Comparison of ENCODE assay signal across 20 mouse cellular contexts in genomic region chr11:53772536-53772935, GRCm38 (mm10). TPM values are rescaled to one million over a fixed set of nuclear protein-coding genes. Genes with fewer than 3 reads are reported as not detected.
DNase-seq lines count a peak whose midpoint lies in the region; ATAC-seq and TF ChIP-seq lines count a peak whose summit lies in the region.
"Had no signal": no experiment of that assay in that cellular context is flagged by ENCODE, and none has a peak within 500 bp of the region (broad histone marks: within the 10 kb centered on the region; RNA-seq: fewer than 3 reads in every experiment).

No protein-coding gene starts in this region.

- no peak for DNase-seq in lung, adult 2 months
- no peak for DNase-seq in lung, postnatal 36 days
- peak; percentile 32 for DNase-seq in MEL (ENCODE audit: low read depth, low spot score)
- DNase-seq in liver, postnatal 0 days: no peak
- DNase-seq in urinary bladder, postnatal 25 days (ENCODE audit: low spot score): no peak
- DNase-seq in left cerebral cortex, postnatal 10 days (ENCODE audit: extremely low spot score in 1 of 2, low spot score in 2 of 2): no peak
- DNase-seq in layer of hippocampus, adult 8-10 months (ENCODE audit: low spot score in 2 of 2): no peak
- DNase-seq: adrenal gland, adult 8-10 months; cerebellum, adult 2 months; thymus, postnatal 25 days had no signal

- H3K36me3 ChIP-seq in MEL (ENCODE audit: control insufficient read depth in 1 of 2, insufficient read depth in 2 of 2, low read length in 2 of 2): peaks cover 0 to 2% of the 10 kb centered on the region in 2 experiments; a peak in 2 of 4 replicates
- H3K36me3 ChIP-seq in liver, postnatal 0 days (replicated peaks; ENCODE audit: insufficient read depth, low read length): peaks cover 46% of the 10 kb centered on the region
- H3K36me3 ChIP-seq: midbrain, embryonic 15.5 days had no signal

- no peak for TF ChIP-seq RAD21 in MEL (IDR thresholded peaks at IDR 0.05; ENCODE audit: low read depth, low read length)

- no peak for TF ChIP-seq POLR2A in lung, adult 2 months (IDR thresholded peaks at IDR 0.05; ENCODE audit: borderline replicate concordance, extremely low read depth, low read depth, low read length)
- TF ChIP-seq POLR2A in MEL (IDR thresholded peaks at IDR 0.05; ENCODE audit: control insufficient read depth in 1 of 2, insufficient read depth in 1 of 2, low read depth in 1 of 2, low read length in 2 of 2, poor library complexity in 1 of 2): no peak

- no peak overlapping the region for H3K9ac ChIP-seq in MEL (ENCODE audit: control insufficient read depth, low read depth, low read length, poor library complexity, severe bottlenecking)
- no peak overlapping the region for H3K9ac ChIP-seq in liver, postnatal 0 days (replicated peaks)
- H3K9ac ChIP-seq: heart, embryonic 13.5 days; midbrain, embryonic 15.5 days had no signal

- H3K4me1 ChIP-seq in lung, adult 2 months (ENCODE audit: control insufficient read depth, insufficient read depth, low read length): peaks cover 36% of the 10 kb centered on the region
- peaks cover 0 to 8% of the 10 kb centered on the region in 2 experiments; a peak in 2 of 4 replicates for H3K4me1 ChIP-seq in MEL (ENCODE audit: control insufficient read depth in 1 of 2, insufficient read depth in 2 of 2, low read length in 2 of 2)
- peaks cover 34% of the 10 kb centered on the region for H3K4me1 ChIP-seq in brown adipose tissue, adult 24 weeks (ENCODE audit: control insufficient read depth, insufficient read depth, insufficient read length, low read length)
- H3K4me1 ChIP-seq in liver, postnatal 0 days (ENCODE audit: insufficient read depth): peaks cover 26% of the 10 kb centered on the region

- H3K9me3 ChIP-seq in MEL (replicated peaks; ENCODE audit: insufficient read depth, low read length): no peaks in the 10 kb centered on the region
- H3K9me3 ChIP-seq in liver, postnatal 0 days (ENCODE audit: low read length): no peaks in the 10 kb centered on the region
- H3K9me3 ChIP-seq: embryonic facial prominence, embryonic 13.5 days; heart, embryonic 13.5 days; hindbrain, embryonic 10.5 days; limb, embryonic 10.5 days; midbrain, embryonic 15.5 days had no signal

- H3K27me3 ChIP-seq in MEL (ENCODE audit: control insufficient read depth in 1 of 2, insufficient read depth in 2 of 2, low read length in 2 of 2): peaks cover 3 to 4% of the 10 kb centered on the region in 2 experiments; a peak in 2 of 4 replicates
- H3K27me3 ChIP-seq in liver, postnatal 0 days (ENCODE audit: insufficient read depth, low read length): no peaks in the 10 kb centered on the region

- no peaks in the 10 kb centered on the region for H3K79me2 ChIP-seq in MEL (ENCODE audit: control insufficient read depth, insufficient read depth, low read length, poor library complexity)

- H3K4me3 ChIP-seq in lung, adult 2 months (replicated peaks; ENCODE audit: extremely low read depth, low read depth, low read length): peak overlapping the region; percentile 39
- no peak overlapping the region for H3K4me3 ChIP-seq in MEL (ENCODE audit: control insufficient read depth in 1 of 2, insufficient read depth in 1 of 2, low read depth in 2 of 2, low read length in 2 of 2)
- H3K4me3 ChIP-seq in brown adipose tissue, adult 24 weeks (ENCODE audit: insufficient read depth, low read depth, low read length): peak overlapping the region; percentile 38
- H3K4me3 ChIP-seq in liver, postnatal 0 days (ENCODE audit: low read depth, low read length): no peak overlapping the region
- H3K4me3 ChIP-seq: embryonic facial prominence, embryonic 13.5 days; heart, embryonic 13.5 days; hindbrain, embryonic 10.5 days; limb, embryonic 10.5 days; midbrain, embryonic 15.5 days had no signal

- intact Hi-C loops in left cerebral cortex, postnatal 10 days (cut with DNase I): no loop called here

- peak overlapping the region; percentile 79 for H3K4me2 ChIP-seq in liver, postnatal 0 days (ENCODE audit: low read depth, low read length)
- H3K4me2 ChIP-seq: embryonic facial prominence, embryonic 13.5 days; heart, embryonic 13.5 days; midbrain, embryonic 15.5 days had no signal

- no peak for TF ChIP-seq EP300 in MEL (IDR thresholded peaks at IDR 0.05; ENCODE audit: low read depth in 1 of 2, low read length in 2 of 2)
- no peak for TF ChIP-seq EP300 in liver, postnatal 0 days (IDR thresholded peaks at IDR 0.05; ENCODE audit: low read depth)

- no peak for TF ChIP-seq CTCF in lung, adult 2 months (IDR thresholded peaks at IDR 0.05; ENCODE audit: insufficient read depth, low read length)
- no peak for TF ChIP-seq CTCF in MEL (IDR thresholded peaks at IDR 0.05 in 2 of 3, conservative IDR thresholded peaks at IDR 0.05 in 1 of 3; ENCODE audit: control insufficient read depth in 1 of 3, insufficient read depth in 1 of 3, low read depth in 2 of 3, low read length in 3 of 3, poor library complexity in 1 of 3, severe bottlenecking in 1 of 3)
- TF ChIP-seq CTCF in liver, postnatal 0 days (IDR thresholded peaks at IDR 0.05; ENCODE audit: low read depth): no peak

- no peak for ATAC-seq in liver, postnatal 0 days
- ATAC-seq: CD4-positive, CD25-positive, alpha-beta regulatory T cell, adult 4 months; midbrain, embryonic 15.5 days had no signal

- 51% methylated on average over 9 of the region's 9 CpGs for WGBS in lung, adult 2 months
- WGBS in liver, postnatal 0 days (ENCODE audit: insufficient replicate concordance): 47% methylated on average over 9 of the region's 9 CpGs

- H3K27ac ChIP-seq in MEL (ENCODE audit: control insufficient read depth, low read depth, low read length): no peak overlapping the region
- H3K27ac ChIP-seq in brown adipose tissue, adult 24 weeks (replicated peaks; ENCODE audit: low read depth, low read length): peak overlapping the region; percentile 18; the same call in 1 of the 2 replicates
- H3K27ac ChIP-seq in liver, postnatal 0 days (ENCODE audit: low read depth): no peak overlapping the region
- H3K27ac ChIP-seq: embryonic facial prominence, embryonic 13.5 days; heart, embryonic 13.5 days; hindbrain, embryonic 10.5 days; limb, embryonic 10.5 days; midbrain, embryonic 15.5 days had no signal

TF ChIP-seq in MEL, 35 proteins besides CTCF, POLR2A, EP300 and RAD21:
- TF ChIP-seq ELF1 (IDR thresholded peaks at IDR 0.05; ENCODE audit: low read depth, low read length): no peak
- TF ChIP-seq CHD2 (IDR thresholded peaks at IDR 0.05; ENCODE audit: low read length): no peak
- TF ChIP-seq GATA1 (IDR thresholded peaks at IDR 0.05; ENCODE audit: low read depth, low read length): no peak
- no peak for TF ChIP-seq BHLHE40 (IDR thresholded peaks at IDR 0.05; ENCODE audit: borderline replicate concordance, low read depth, low read length)
- no peak for TF ChIP-seq USF2 (IDR thresholded peaks at IDR 0.05; ENCODE audit: borderline replicate concordance in 1 of 2, insufficient read depth in 1 of 2, low read depth in 1 of 2, low read length in 2 of 2)
- no peak for TF ChIP-seq ZC3H11A (IDR thresholded peaks at IDR 0.05; ENCODE audit: low read depth, low read length)
- no peak for TF ChIP-seq ZMIZ1 (IDR thresholded peaks at IDR 0.05; ENCODE audit: low read depth, low read length)
- no peak for TF ChIP-seq NRF1 (IDR thresholded peaks at IDR 0.05; ENCODE audit: insufficient read depth, low read depth, low read length, poor library complexity, severe bottlenecking)
- TF ChIP-seq CHD1 (IDR thresholded peaks at IDR 0.05; ENCODE audit: low read depth, low read length): no peak
- TF ChIP-seq GABPA (IDR thresholded peaks at IDR 0.05; ENCODE audit: low read depth, low read length): no peak
- no peak for TF ChIP-seq HCFC1 (IDR thresholded peaks at IDR 0.05; ENCODE audit: low read depth, low read length)

RNA-seq across cellular contexts. Expression of gene Gm17334, which starts 0.5 kb away (rescaled TPM):
- 4.6 and 4.7 TPM in 2 replicates for polyA plus RNA-seq in lung, adult 2 months (2012; rRNA removed)
- not detected in 2 replicates for total RNA-seq in MEL (2012; rRNA removed)
- polyA plus RNA-seq in MEL (2012; ENCODE audit: insufficient read depth in 1 of 2, insufficient read length in 2 of 2, low read depth in 1 of 2, low replicate concordance in 2 of 2, missing spikeins in 1 of 2): not detected
- polyA plus RNA-seq in brown adipose tissue, adult 24 weeks (2012; ENCODE audit: insufficient read depth, insufficient read length, missing spikeins): not detected in 2 replicates
- 0.12 and 0.23 TPM in 2 replicates for polyA plus RNA-seq in liver, postnatal 0 days (2015; fragmentation: Nextera tagmentation; extraction: Ambion mirVana)
- total RNA-seq in left cerebral cortex, postnatal 10 days (2021): under 1 TPM in 1 of 2 experiments, not detected in 1; 0.41 TPM
- total RNA-seq in layer of hippocampus, adult 8-10 months (2022): 1 to 10 TPM; 1.1 to 2.4 (median 1.9) TPM
- polyA plus RNA-seq: embryonic facial prominence, embryonic 13.5 days; hindbrain, embryonic 10.5 days; limb, embryonic 10.5 days; midbrain, embryonic 15.5 days had no signal

RNA-seq across cellular contexts. Expression of gene Irf1, which starts 2.7 kb away (rescaled TPM):
- polyA plus RNA-seq in lung, adult 2 months (2012; rRNA removed): 130 and 190 TPM in 2 replicates
- 0.46 and 0.73 TPM in 2 replicates for total RNA-seq in MEL (2012; rRNA removed)
- 1 to 10 TPM in 1 of 2 experiments, not detected in 1; 1.9 TPM for polyA plus RNA-seq in MEL (2012; ENCODE audit: insufficient read depth in 1 of 2, insufficient read length in 2 of 2, low read depth in 1 of 2, low replicate concordance in 2 of 2, missing spikeins in 1 of 2)
- polyA plus RNA-seq in brown adipose tissue, adult 24 weeks (2012; ENCODE audit: insufficient read depth, insufficient read length, missing spikeins): 12.5 and 27.9 TPM in 2 replicates
- 22.0 and 24.5 TPM in 2 replicates for polyA plus RNA-seq in liver, postnatal 0 days (2015; fragmentation: Nextera tagmentation; extraction: Ambion mirVana)
- 1 to 10 TPM; 2.3 to 3.3 TPM for total RNA-seq in left cerebral cortex, postnatal 10 days (2021)
- 10 to 100 TPM in 3 of 4 experiments, 1 to 10 TPM in 1; 9.7 to 12.9 (median 11.0) TPM for total RNA-seq in layer of hippocampus, adult 8-10 months (2022)

RNA-seq across cellular contexts. Expression of gene Il5, which starts 51.9 kb away (rescaled TPM):
- polyA plus RNA-seq in lung, adult 2 months (2012; rRNA removed): 0.07 and 0.14 TPM in 2 replicates
- total RNA-seq in MEL (2012; rRNA removed): not detected in 2 replicates
- polyA plus RNA-seq in MEL (2012; ENCODE audit: insufficient read depth in 1 of 2, insufficient read length in 2 of 2, low read depth in 1 of 2, low replicate concordance in 2 of 2, missing spikeins in 1 of 2): not detected
- polyA plus RNA-seq in brown adipose tissue, adult 24 weeks (2012; ENCODE audit: insufficient read depth, insufficient read length, missing spikeins): not detected in 2 replicates
- not detected in 2 replicates for polyA plus RNA-seq in liver, postnatal 0 days (2015; fragmentation: Nextera tagmentation; extraction: Ambion mirVana)
- under 1 TPM in 1 of 2 experiments, not detected in 1; 0.30 TPM for total RNA-seq in left cerebral cortex, postnatal 10 days (2021)
- total RNA-seq in layer of hippocampus, adult 8-10 months (2022): not detected
- total RNA-seq: adrenal gland, adult 8-10 months; gastrocnemius, postnatal 36 days had no signal
- polyA plus RNA-seq: CD4-positive, CD25-positive, alpha-beta regulatory T cell, adult 4 months; embryonic facial prominence, embryonic 13.5 days; heart, embryonic 13.5 days; hindbrain, embryonic 10.5 days; kidney, embryonic 16.5 days; limb, embryonic 10.5 days; liver, embryonic 16.5 days; midbrain, embryonic 15.5 days had no signal

Comparison
In these comparisons a context has a peak if more than half of its experiments do, and no peak if none do; other contexts are left out.
1. H3K4me3 ChIP-seq: peak in lung, adult 2 months (single experiment) and brown adipose tissue, adult 24 weeks (single experiment); none in MEL (0 of 2) and liver, postnatal 0 days (single experiment).